8 mouse cellular contexts compared by ENCODE assay signal in the genomic region with DNA sequence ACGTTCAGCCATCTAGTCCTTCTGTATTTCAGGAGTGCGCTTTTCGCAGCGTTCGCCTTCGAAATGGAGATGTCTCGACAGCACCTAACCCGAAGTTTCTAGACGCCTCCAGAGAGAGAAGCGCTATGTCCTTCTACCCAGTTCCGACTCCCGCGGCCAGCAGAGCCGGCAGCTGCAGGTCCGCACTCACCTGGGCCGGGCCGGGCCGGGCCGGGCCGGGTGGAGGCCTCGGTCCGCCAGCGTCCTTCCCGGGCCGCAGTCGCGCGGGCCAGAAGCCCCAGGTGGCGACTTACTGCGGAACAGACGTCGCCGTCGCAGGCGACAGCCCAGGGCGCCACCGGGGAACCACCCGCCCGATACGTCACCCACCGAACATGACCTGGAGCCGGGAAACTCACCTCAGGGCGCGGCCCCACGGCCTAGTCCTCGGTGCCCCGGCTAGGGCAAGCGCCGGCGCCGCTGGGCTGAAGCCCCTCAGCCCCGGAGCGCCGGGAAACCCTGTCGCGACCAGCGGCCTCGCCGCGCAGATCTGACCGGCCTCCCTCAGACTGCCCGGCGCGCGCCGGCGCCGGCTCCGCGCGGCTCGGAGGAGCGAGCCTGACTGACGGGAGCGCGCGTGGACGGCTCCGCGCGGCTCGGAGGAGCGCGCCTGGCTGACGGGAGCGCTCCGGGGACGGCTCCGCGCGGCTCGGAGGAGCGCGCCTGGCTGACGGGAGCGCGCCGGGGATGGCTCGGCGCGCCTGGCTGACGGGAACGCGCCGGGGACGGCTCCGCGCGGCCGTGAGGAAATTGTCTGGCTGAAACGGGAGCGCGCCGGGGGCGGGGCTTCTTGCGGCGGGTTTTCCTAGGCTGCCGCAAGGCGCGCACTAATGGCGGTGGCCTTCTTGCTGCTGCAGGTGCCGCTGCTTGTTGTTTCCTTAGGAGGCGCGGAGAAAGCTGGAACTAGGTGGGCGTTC. TPM values are rescaled to one million over a fixed set of nuclear protein-coding genes. Genes with fewer than 3 reads are reported as not detected.
DNase-seq lines count a peak whose midpoint lies in the region; ATAC-seq lines count a peak whose summit lies in the region.

A gene (minus strand): TSS at position 755 of the 956 bp plus-strand sequence.

- WGBS in lung, embryonic 16.5 days, result under 1% methylated on average over 124 of the region's 125 CpGs

- ATAC-seq in hematopoietic stem cell, adult 5-6 weeks (replicated peaks in 1 of 2; ENCODE audit: insufficient read depth in 1 of 2, low FRiP score in 2 of 2, low TSS enrichment in 1 of 2, low read depth in 1 of 2, poor library complexity in 2 of 2, severe bottlenecking in 2 of 2), result peak; percentile 76 to 85
- peak; percentile 95 for ATAC-seq in lung, embryonic 16.5 days (ENCODE audit: low read depth)

- no peaks in the 10 kb centered on the region for H3K36me3 ChIP-seq in lung, embryonic 16.5 days (ENCODE audit: control insufficient read depth, insufficient read depth, low read length)

- H3K4me2 ChIP-seq in lung, embryonic 16.5 days (ENCODE audit: low read depth, low read length), result peak within 1 kb of the TSS; percentile 87

- H3K9ac ChIP-seq in lung, embryonic 16.5 days (ENCODE audit: low read length), result peak within 1 kb of the TSS; percentile 86

- no peaks in the 10 kb centered on the region for H3K27me3 ChIP-seq in lung, embryonic 16.5 days (ENCODE audit: control insufficient read depth, insufficient read depth, low read depth, low read length)

- DNase-seq in MEL-GATA-1-ER (ENCODE audit: extremely low read depth, low read depth), result peak; percentile 68
- peak; percentile 95 for DNase-seq in cerebellum, adult 8-10 months
- peak; percentile 92 for DNase-seq in forelimb bud, embryonic 11.5 days (ENCODE audit: low read depth, low spot score)
- DNase-seq in layer of hippocampus, adult 9-10 months (ENCODE audit: low spot score), result peak; percentile 76
- peak; percentile 92 for DNase-seq in ovary, postnatal 14 days (ENCODE audit: low spot score)
- peak; percentile 97 for DNase-seq in thymus, postnatal 14 days

- H3K4me1 ChIP-seq in lung, embryonic 16.5 days (replicated peaks; ENCODE audit: control insufficient read depth, insufficient read depth, low read length), result peaks cover 2% of the 10 kb centered on the region; the same call in 1 of the 2 replicates

- no peaks in the 10 kb centered on the region for H3K9me3 ChIP-seq in lung, embryonic 16.5 days (ENCODE audit: control insufficient read depth, low read length)

- H3K4me3 ChIP-seq in lung, embryonic 16.5 days (ENCODE audit: low read length), result peak within 1 kb of the TSS; percentile 84

- H3K27ac ChIP-seq in lung, embryonic 16.5 days (ENCODE audit: low read length), result peak within 1 kb of the TSS; percentile 79

RNA-seq across cellular contexts. Expression of the gene that starts here (rescaled TPM):
- total RNA-seq in hematopoietic stem cell, adult 5-6 weeks (2017), result 55.7 and 61.0 TPM in 2 replicates
- 24.7 and 25.4 TPM in 2 replicates for polyA plus RNA-seq in lung, embryonic 16.5 days (2015; fragmentation: Nextera tagmentation; extraction: Ambion mirVana)

Comparison
In these comparisons a context has a peak if more than half of its experiments do, and no peak if none do; other contexts are left out.
1. Peak in every context shown above with its lines: DNase-seq, ATAC-seq, H3K4me3 ChIP-seq and H3K27ac ChIP-seq.